Mouse (Mus musculus): ENCODE results near the gene Opa3. TPM values are rescaled to one million over a fixed set of nuclear protein-coding genes. Genes with fewer than 3 reads are reported as not detected.

The Opa3 gene
- polyA plus RNA-seq, 1 experiment from 2014 or later = 29.7 TPM

- H3K27me3 ChIP-seq (replicated peaks; ENCODE audit: control insufficient read depth, insufficient read depth, low read length) = peaks cover 53% of the 10 kb centered on the region
- 10% methylated on average over 16 of the region's 16 CpGs for WGBS
- peaks cover 3% of the 10 kb centered on the region for H3K4me1 ChIP-seq (ENCODE audit: control insufficient read depth, insufficient read depth, low read length)
- H3K36me3 ChIP-seq (ENCODE audit: control insufficient read depth, insufficient read depth, low read length) = no peaks in the 10 kb centered on the region
- no peak for ATAC-seq (ENCODE audit: low read depth)
- no peak overlapping the region for H3K27ac ChIP-seq (replicated peaks; ENCODE audit: low read depth, low read length)
- H3K9ac ChIP-seq (ENCODE audit: low read depth, low read length) = no peak overlapping the region; the same call in 1 of the 2 replicates
- peak overlapping the region; percentile 54 for H3K4me2 ChIP-seq (ENCODE audit: low read depth, low read length)
- no peak for DNase-seq (ENCODE audit: low spot score)
- no peaks in the 10 kb centered on the region for H3K9me3 ChIP-seq (ENCODE audit: control insufficient read depth, low read length)
- H3K4me3 ChIP-seq (ENCODE audit: low read depth, low read length) = peak overlapping the region; percentile 48
These were observed 73.5 kb downstream of the Opa3 start for GRCm38 (mm10) chr7:19301461-19302263.

GRCm38 (mm10) chr7:19302264-19303045, 74.3 kb downstream of the Opa3 start:
- no peaks in the 10 kb centered on the region for H3K9me3 ChIP-seq (ENCODE audit: control insufficient read depth, low read length)
- no peaks in the 10 kb centered on the region for H3K36me3 ChIP-seq (ENCODE audit: control insufficient read depth, insufficient read depth, low read length)
- H3K4me1 ChIP-seq (ENCODE audit: control insufficient read depth, insufficient read depth, low read length) = peaks cover 5% of the 10 kb centered on the region
- ATAC-seq (ENCODE audit: low read depth) = no peak
- no peak overlapping the region for H3K27ac ChIP-seq (replicated peaks; ENCODE audit: low read depth, low read length)
- peaks cover 61% of the 10 kb centered on the region for H3K27me3 ChIP-seq (replicated peaks; ENCODE audit: control insufficient read depth, insufficient read depth, low read length)
- no peak for DNase-seq (ENCODE audit: low spot score)
- H3K9ac ChIP-seq (ENCODE audit: low read depth, low read length) = no peak overlapping the region; the same call in 1 of the 2 replicates
- WGBS = 48% methylated on average over 13 of the region's 13 CpGs
- H3K4me2 ChIP-seq (ENCODE audit: low read depth, low read length) = peak overlapping the region; percentile 54
- peak overlapping the region; percentile 48; the same call in 1 of the 2 replicates for H3K4me3 ChIP-seq (ENCODE audit: low read depth, low read length)

- no peak for ATAC-seq (ENCODE audit: low read depth)
- WGBS = 80% methylated on average over 12 of the region's 12 CpGs
- peaks cover 62% of the 10 kb centered on the region for H3K27me3 ChIP-seq (replicated peaks; ENCODE audit: control insufficient read depth, insufficient read depth, low read length)
These were observed 74.8 kb downstream of the Opa3 start for GRCm38 (mm10) chr7:19303046-19303305.

GRCm38 (mm10) chr7:19303770-19304169, 75.6 kb downstream of the Opa3 start:
- Histone ChIP-seq H3K9ac (ENCODE audit: low read depth, low read length) (peak overlapping the region; percentile 38; the same call in 1 of the 2 replicates), H3K27me3 (replicated peaks; ENCODE audit: control insufficient read depth, insufficient read depth, low read length) (peaks cover 62% of the 10 kb centered on the region), H3K36me3 (ENCODE audit: control insufficient read depth, insufficient read depth, low read length) (no peaks in the 10 kb centered on the region), H3K4me2 (ENCODE audit: low read depth, low read length) (peak overlapping the region; percentile 54), H3K27ac (replicated peaks; ENCODE audit: low read depth, low read length) (no peak overlapping the region), H3K4me3 (ENCODE audit: low read depth, low read length) (peak overlapping the region; percentile 36; the same call in 1 of the 2 replicates), H3K4me1 (ENCODE audit: control insufficient read depth, insufficient read depth, low read length) (peaks cover 9% of the 10 kb centered on the region), H3K9me3 (ENCODE audit: control insufficient read depth, low read length) (no peaks in the 10 kb centered on the region)
- WGBS = 2% methylated on average over 15 of the region's 16 CpGs
- no peak for ATAC-seq (ENCODE audit: low read depth)
- no peak for DNase-seq (ENCODE audit: low spot score)

More at GRCm38 (mm10) chr7:19303046-19303305, 74.8 kb downstream of the Opa3 start:
- Histone ChIP-seq H3K4me2 (ENCODE audit: low read depth, low read length) (no peak overlapping the region), H3K9ac (ENCODE audit: low read depth, low read length) (no peak overlapping the region), H3K27ac (replicated peaks; ENCODE audit: low read depth, low read length) (no peak overlapping the region), H3K4me3 (ENCODE audit: low read depth, low read length) (no peak overlapping the region), H3K9me3 (ENCODE audit: control insufficient read depth, low read length) (no peaks in the 10 kb centered on the region), H3K4me1 (ENCODE audit: control insufficient read depth, insufficient read depth, low read length) (peaks cover 9% of the 10 kb centered on the region), H3K36me3 (ENCODE audit: control insufficient read depth, insufficient read depth, low read length) (no peaks in the 10 kb centered on the region)
- no peak for DNase-seq (ENCODE audit: low spot score)

GRCm38 (mm10) chr7:19304501-19305412, 76.6 kb downstream of the Opa3 start:
- H3K4me2 ChIP-seq (ENCODE audit: low read depth, low read length) = peak overlapping the region; percentile 54

GRCm38 (mm10) chr7:19305413-19305735, 77.2 kb downstream of the Opa3 start:
- Histone ChIP-seq H3K27ac (replicated peaks; ENCODE audit: low read depth, low read length) (no peak overlapping the region), H3K9ac (ENCODE audit: low read depth, low read length) (no peak overlapping the region), H3K4me2 (ENCODE audit: low read depth, low read length) (no peak overlapping the region), H3K27me3 (replicated peaks; ENCODE audit: control insufficient read depth, insufficient read depth, low read length) (peaks cover 62% of the 10 kb centered on the region), H3K4me3 (ENCODE audit: low read depth, low read length) (peak overlapping the region; percentile 36), H3K4me1 (ENCODE audit: control insufficient read depth, insufficient read depth, low read length) (peaks cover 9% of the 10 kb centered on the region), H3K9me3 (ENCODE audit: control insufficient read depth, low read length) (no peaks in the 10 kb centered on the region), H3K36me3 (ENCODE audit: control insufficient read depth, insufficient read depth, low read length) (no peaks in the 10 kb centered on the region)
- ATAC-seq (ENCODE audit: low read depth) (no peak), DNase-seq (ENCODE audit: low spot score) (no peak)
- 8% methylated on average over 6 of the region's 6 CpGs for WGBS

More at GRCm38 (mm10) chr7:19304501-19305412, 76.6 kb downstream of the Opa3 start:
- ATAC-seq (ENCODE audit: low read depth) (no peak), DNase-seq (ENCODE audit: low spot score) (no peak)
- Histone ChIP-seq H3K36me3 (ENCODE audit: control insufficient read depth, insufficient read depth, low read length) (no peaks in the 10 kb centered on the region), H3K9me3 (ENCODE audit: control insufficient read depth, low read length) (no peaks in the 10 kb centered on the region), H3K27ac (replicated peaks; ENCODE audit: low read depth, low read length) (no peak overlapping the region), H3K27me3 (replicated peaks; ENCODE audit: control insufficient read depth, insufficient read depth, low read length) (peaks cover 62% of the 10 kb centered on the region), H3K4me3 (ENCODE audit: low read depth, low read length) (peak overlapping the region; percentile 36), H3K4me1 (ENCODE audit: control insufficient read depth, insufficient read depth, low read length) (peaks cover 9% of the 10 kb centered on the region), H3K9ac (ENCODE audit: low read depth, low read length) (0 out of 2 replicates have a peak overlapping the region, but pooled peaks have one; percentile 30)
- 2% methylated on average over 40 of the region's 48 CpGs for WGBS

MicroRNAs within 50 kb of the gene (microRNA counts, 519-probe panel; counts per million panel counts)
- microRNA mmu-miR-330 = 1,355 counts per million, percentile 3 among the panel's probes with 10 or more counts

Small RNA genes lying within 50 kb of the gene (microRNA-seq; reads per million reads assigned to microRNA genes)
- gene Mir330 (ENCODE audit: borderline number of aligned reads) = 207 reads per million, percentile 59 among the genes with 10 or more reads in this experiment

Other genes with a start within 250 kb of the Opa3 start
- not detected in 2 replicates for gene Nanos2, start 240.9 kb upstream of the Opa3 start, polyA plus RNA-seq (2014; fragmentation: Nextera tagmentation; extraction: Ambion mirVana)
- gene Mypop, start 237.1 kb upstream of the Opa3 start, polyA plus RNA-seq (2014; fragmentation: Nextera tagmentation; extraction: Ambion mirVana) = 4.0 and 4.2 TPM in 2 replicates
- 26.6 and 27.4 TPM in 2 replicates for gene Irf2bp1, start 224.3 kb upstream of the Opa3 start, polyA plus RNA-seq (2014; fragmentation: Nextera tagmentation; extraction: Ambion mirVana)
- 0.56 and 1.6 TPM in 2 replicates for gene Foxa3, start 204.8 kb upstream of the Opa3 start, polyA plus RNA-seq (2014; fragmentation: Nextera tagmentation; extraction: Ambion mirVana)
- gene Sympk, start 204.0 kb upstream of the Opa3 start, polyA plus RNA-seq (2014; fragmentation: Nextera tagmentation; extraction: Ambion mirVana) = 23.6 and 23.8 TPM in 2 replicates
- gene Rsph6a, start 173.6 kb upstream of the Opa3 start, polyA plus RNA-seq (2014; fragmentation: Nextera tagmentation; extraction: Ambion mirVana) = not detected in 2 replicates
- 20.2 and 22.6 TPM in 2 replicates for gene Dmwd, start 152.1 kb upstream of the Opa3 start, polyA plus RNA-seq (2014; fragmentation: Nextera tagmentation; extraction: Ambion mirVana)
- gene Dmpk, start 144.5 kb upstream of the Opa3 start, polyA plus RNA-seq (2014; fragmentation: Nextera tagmentation; extraction: Ambion mirVana) = 43.3 and 58.2 TPM in 2 replicates
- 13.4 and 16.3 TPM in 2 replicates for gene Six5, start 133.7 kb upstream of the Opa3 start, polyA plus RNA-seq (2014; fragmentation: Nextera tagmentation; extraction: Ambion mirVana)
- gene Gm4969, start 110.0 kb upstream of the Opa3 start, polyA plus RNA-seq (2014; fragmentation: Nextera tagmentation; extraction: Ambion mirVana) = 1.7 and 2.6 TPM in 2 replicates
- gene Fbxo46, start 108.5 kb upstream of the Opa3 start, polyA plus RNA-seq (2014; fragmentation: Nextera tagmentation; extraction: Ambion mirVana) = 9.1 and 9.2 TPM in 2 replicates
- gene Qpctl, start 79.0 kb upstream of the Opa3 start, polyA plus RNA-seq (2014; fragmentation: Nextera tagmentation; extraction: Ambion mirVana) = 11.1 and 13.2 TPM in 2 replicates
- gene Snrpd2, start 78.6 kb upstream of the Opa3 start, polyA plus RNA-seq (2014; fragmentation: Nextera tagmentation; extraction: Ambion mirVana) = 130 and 131 TPM in 2 replicates
- gene Gipr, start 62.2 kb upstream of the Opa3 start, polyA plus RNA-seq (2014; fragmentation: Nextera tagmentation; extraction: Ambion mirVana) = 0.37 and 0.60 TPM in 2 replicates
- gene Eml2, start 51.9 kb upstream of the Opa3 start, polyA plus RNA-seq (2014; fragmentation: Nextera tagmentation; extraction: Ambion mirVana) = 3.6 and 4.2 TPM in 2 replicates
- gene Gpr4, start 15.8 kb upstream of the Opa3 start, polyA plus RNA-seq (2014; fragmentation: Nextera tagmentation; extraction: Ambion mirVana) = 1.7 and 2.3 TPM in 2 replicates
- gene Vasp, start 43.5 kb downstream of the Opa3 start, polyA plus RNA-seq (2014; fragmentation: Nextera tagmentation; extraction: Ambion mirVana) = 70.0 and 70.7 TPM in 2 replicates
- gene Ppm1n, start 51.7 kb downstream of the Opa3 start, polyA plus RNA-seq (2014; fragmentation: Nextera tagmentation; extraction: Ambion mirVana) = 0.49 TPM in 1 of 2 replicates, not detected in the other
- gene Rtn2, start 54.3 kb downstream of the Opa3 start, polyA plus RNA-seq (2014; fragmentation: Nextera tagmentation; extraction: Ambion mirVana) = 53.7 and 57.0 TPM in 2 replicates
- 0.15 and 0.28 TPM in 2 replicates for gene Fosb, start 81.7 kb downstream of the Opa3 start, polyA plus RNA-seq (2014; fragmentation: Nextera tagmentation; extraction: Ambion mirVana)
- gene Ercc1, start 116.4 kb downstream of the Opa3 start, polyA plus RNA-seq (2014; fragmentation: Nextera tagmentation; extraction: Ambion mirVana) = 64.0 and 75.1 TPM in 2 replicates
- gene Cd3eap, start 131.1 kb downstream of the Opa3 start, polyA plus RNA-seq (2014; fragmentation: Nextera tagmentation; extraction: Ambion mirVana) = 18.8 and 21.6 TPM in 2 replicates
- gene Ppp1r13l, start 131.4 kb downstream of the Opa3 start, polyA plus RNA-seq (2014; fragmentation: Nextera tagmentation; extraction: Ambion mirVana) = 11.2 and 11.6 TPM in 2 replicates
- 10.9 and 14.7 TPM in 2 replicates for gene Ercc2, start 153.7 kb downstream of the Opa3 start, polyA plus RNA-seq (2014; fragmentation: Nextera tagmentation; extraction: Ambion mirVana)
- 10.2 and 15.3 TPM in 2 replicates for gene Klc3, start 175.8 kb downstream of the Opa3 start, polyA plus RNA-seq (2014; fragmentation: Nextera tagmentation; extraction: Ambion mirVana)
- 348 and 732 TPM in 2 replicates for gene Ckm, start 176.4 kb downstream of the Opa3 start, polyA plus RNA-seq (2014; fragmentation: Nextera tagmentation; extraction: Ambion mirVana)
- gene Mark4, start 230.5 kb downstream of the Opa3 start, polyA plus RNA-seq (2014; fragmentation: Nextera tagmentation; extraction: Ambion mirVana) = 10.5 and 10.9 TPM in 2 replicates
- 1.4 and 1.7 TPM in 2 replicates for gene Exoc3l2, start 235.0 kb downstream of the Opa3 start, polyA plus RNA-seq (2014; fragmentation: Nextera tagmentation; extraction: Ambion mirVana)

All from embryonic facial prominence, embryonic 14.5 days (tissue).